Mouse (Mus musculus): ENCODE results near the gene Rfx1. TPM values are rescaled to one million over a fixed set of nuclear protein-coding genes. Genes with fewer than 3 reads are reported as not detected.

Rfx1 gene
- polyA plus RNA-seq, 1 experiment: 27.2 TPM

- H3K4me1 ChIP-seq (ENCODE audit: control insufficient read depth, insufficient read depth, low read length): peaks cover 37% of the 10 kb centered on the region
- 60% methylated on average over 2 of the region's 2 CpGs for WGBS
- H3K4me3 ChIP-seq (replicated peaks; ENCODE audit: insufficient read depth, low read depth, low read length): no peak overlapping the region
- TF ChIP-seq POLR2A (IDR thresholded peaks at IDR 0.05; ENCODE audit: borderline replicate concordance, insufficient read depth, low read length) (no peak), CTCF (IDR thresholded peaks at IDR 0.05; ENCODE audit: borderline replicate concordance, insufficient read depth, low read depth, low read length) (no peak)
- DNase-seq: no peak
- H3K27me3 ChIP-seq (ENCODE audit: control insufficient read depth, insufficient read depth, low read length): no peaks in the 10 kb centered on the region
- H3K27ac ChIP-seq (ENCODE audit: insufficient read depth, low read length): no peak overlapping the region
Observed at GRCm38 (mm10) chr8:84069750-84070149, 3.1 kb downstream of the Rfx1 start.

- H3K4me1 ChIP-seq (ENCODE audit: control insufficient read depth, insufficient read depth, low read length): peaks cover 37% of the 10 kb centered on the region
- H3K27me3 ChIP-seq (ENCODE audit: control insufficient read depth, insufficient read depth, low read length): no peaks in the 10 kb centered on the region
- no peak overlapping the region for H3K4me3 ChIP-seq (replicated peaks; ENCODE audit: insufficient read depth, low read depth, low read length)
- no peak overlapping the region for H3K27ac ChIP-seq (ENCODE audit: insufficient read depth, low read length)
- no peak for DNase-seq
- 73% methylated on average over 5 of the region's 5 CpGs for WGBS
- TF ChIP-seq POLR2A (IDR thresholded peaks at IDR 0.05; ENCODE audit: borderline replicate concordance, insufficient read depth, low read length) (no peak), CTCF (IDR thresholded peaks at IDR 0.05; ENCODE audit: borderline replicate concordance, insufficient read depth, low read depth, low read length) (no peak)
Observed at GRCm38 (mm10) chr8:84070241-84070640, 3.6 kb downstream of the Rfx1 start.

- TF ChIP-seq CTCF (IDR thresholded peaks at IDR 0.05; ENCODE audit: borderline replicate concordance, insufficient read depth, low read depth, low read length) (no peak), POLR2A (IDR thresholded peaks at IDR 0.05; ENCODE audit: borderline replicate concordance, insufficient read depth, low read length) (no peak)
- no peak overlapping the region for H3K27ac ChIP-seq (ENCODE audit: insufficient read depth, low read length)
- peak in 1 of 2 experiments; percentile 43 for DNase-seq
- H3K4me3 ChIP-seq (replicated peaks; ENCODE audit: insufficient read depth, low read depth, low read length): no peak overlapping the region
- H3K27me3 ChIP-seq (ENCODE audit: control insufficient read depth, insufficient read depth, low read length): no peaks in the 10 kb centered on the region
- H3K4me1 ChIP-seq (ENCODE audit: control insufficient read depth, insufficient read depth, low read length): peaks cover 37% of the 10 kb centered on the region
- 13% methylated on average over 2 of the region's 2 CpGs for WGBS
Observed at GRCm38 (mm10) chr8:84070667-84071066, 4.0 kb downstream of the Rfx1 start.

GRCm38 (mm10) chr8:84071921-84072320 lies 5.3 kb downstream of the Rfx1 start:
- H3K4me3 ChIP-seq (replicated peaks; ENCODE audit: insufficient read depth, low read depth, low read length): no peak overlapping the region
- 55% methylated on average over 3 of the region's 3 CpGs for WGBS

GRCm38 (mm10) chr8:84072321-84072720 lies 5.7 kb downstream of the Rfx1 start:
- TF ChIP-seq POLR2A (IDR thresholded peaks at IDR 0.05; ENCODE audit: borderline replicate concordance, insufficient read depth, low read length) (no peak), CTCF (IDR thresholded peaks at IDR 0.05; ENCODE audit: borderline replicate concordance, insufficient read depth, low read depth, low read length) (no peak)
- Histone ChIP-seq H3K4me1 (ENCODE audit: control insufficient read depth, insufficient read depth, low read length) (peaks cover 37% of the 10 kb centered on the region), H3K27me3 (ENCODE audit: control insufficient read depth, insufficient read depth, low read length) (no peaks in the 10 kb centered on the region), H3K4me3 (replicated peaks; ENCODE audit: insufficient read depth, low read depth, low read length) (no peak overlapping the region), H3K27ac (ENCODE audit: insufficient read depth, low read length) (no peak overlapping the region)
- 79% methylated on average over 10 of the region's 10 CpGs for WGBS
- DNase-seq: no peak

More at GRCm38 (mm10) chr8:84071921-84072320, 5.3 kb downstream of the Rfx1 start:
- peaks cover 37% of the 10 kb centered on the region for H3K4me1 ChIP-seq (ENCODE audit: control insufficient read depth, insufficient read depth, low read length)
- TF ChIP-seq POLR2A (IDR thresholded peaks at IDR 0.05; ENCODE audit: borderline replicate concordance, insufficient read depth, low read length) (no peak), CTCF (IDR thresholded peaks at IDR 0.05; ENCODE audit: borderline replicate concordance, insufficient read depth, low read depth, low read length) (no peak)
- DNase-seq: no peak
- no peaks in the 10 kb centered on the region for H3K27me3 ChIP-seq (ENCODE audit: control insufficient read depth, insufficient read depth, low read length)
- H3K27ac ChIP-seq (ENCODE audit: insufficient read depth, low read length): no peak overlapping the region

- Histone ChIP-seq H3K4me3 (replicated peaks; ENCODE audit: insufficient read depth, low read depth, low read length) (no peak overlapping the region), H3K27ac (ENCODE audit: insufficient read depth, low read length) (no peak overlapping the region), H3K4me1 (ENCODE audit: control insufficient read depth, insufficient read depth, low read length) (peaks cover 37% of the 10 kb centered on the region), H3K27me3 (ENCODE audit: control insufficient read depth, insufficient read depth, low read length) (no peaks in the 10 kb centered on the region)
- 53% methylated on average over 10 of the region's 10 CpGs for WGBS
- TF ChIP-seq POLR2A (IDR thresholded peaks at IDR 0.05; ENCODE audit: borderline replicate concordance, insufficient read depth, low read length) (no peak), CTCF (IDR thresholded peaks at IDR 0.05; ENCODE audit: borderline replicate concordance, insufficient read depth, low read depth, low read length) (no peak)
- peak in 1 of 2 experiments; percentile 6 for DNase-seq
Observed at GRCm38 (mm10) chr8:84073230-84073976, 6.8 kb downstream of the Rfx1 start.

- Histone ChIP-seq H3K27ac (ENCODE audit: insufficient read depth, low read length) (no peak overlapping the region), H3K4me3 (replicated peaks; ENCODE audit: insufficient read depth, low read depth, low read length) (no peak overlapping the region), H3K27me3 (ENCODE audit: control insufficient read depth, insufficient read depth, low read length) (no peaks in the 10 kb centered on the region), H3K4me1 (ENCODE audit: control insufficient read depth, insufficient read depth, low read length) (peaks cover 13% of the 10 kb centered on the region)
- peak in 1 of 2 experiments; percentile 6 for DNase-seq
- WGBS: 94% methylated on average over 1 of the region's 1 CpGs
- TF ChIP-seq POLR2A (IDR thresholded peaks at IDR 0.05; ENCODE audit: borderline replicate concordance, insufficient read depth, low read length): no peak
- no peak for TF ChIP-seq CTCF (IDR thresholded peaks at IDR 0.05; ENCODE audit: borderline replicate concordance, insufficient read depth, low read depth, low read length)
Observed at GRCm38 (mm10) chr8:84076412-84076811, 9.8 kb downstream of the Rfx1 start.

- 86% methylated on average over 3 of the region's 3 CpGs for WGBS
- no peak overlapping the region for H3K4me3 ChIP-seq (replicated peaks; ENCODE audit: insufficient read depth, low read depth, low read length)
- no peak for TF ChIP-seq POLR2A (IDR thresholded peaks at IDR 0.05; ENCODE audit: borderline replicate concordance, insufficient read depth, low read length)
- TF ChIP-seq CTCF (IDR thresholded peaks at IDR 0.05; ENCODE audit: borderline replicate concordance, insufficient read depth, low read depth, low read length): no peak
- no peaks in the 10 kb centered on the region for H3K27me3 ChIP-seq (ENCODE audit: control insufficient read depth, insufficient read depth, low read length)
- H3K27ac ChIP-seq (ENCODE audit: insufficient read depth, low read length): no peak overlapping the region
- peaks cover 12% of the 10 kb centered on the region for H3K4me1 ChIP-seq (ENCODE audit: control insufficient read depth, insufficient read depth, low read length)
- DNase-seq: peak in 1 of 2 experiments; percentile 5
Observed at GRCm38 (mm10) chr8:84076849-84077248, 10.2 kb downstream of the Rfx1 start.
